Mouse (Mus musculus): ENCODE data around the gene Ahsa1.
"Not testable (repeated sequence)": the region's sequence is repeated elsewhere in the genome, so short reads cannot be mapped to it uniquely, and the experiment has no call there.

The Ahsa1 gene

DNA sequence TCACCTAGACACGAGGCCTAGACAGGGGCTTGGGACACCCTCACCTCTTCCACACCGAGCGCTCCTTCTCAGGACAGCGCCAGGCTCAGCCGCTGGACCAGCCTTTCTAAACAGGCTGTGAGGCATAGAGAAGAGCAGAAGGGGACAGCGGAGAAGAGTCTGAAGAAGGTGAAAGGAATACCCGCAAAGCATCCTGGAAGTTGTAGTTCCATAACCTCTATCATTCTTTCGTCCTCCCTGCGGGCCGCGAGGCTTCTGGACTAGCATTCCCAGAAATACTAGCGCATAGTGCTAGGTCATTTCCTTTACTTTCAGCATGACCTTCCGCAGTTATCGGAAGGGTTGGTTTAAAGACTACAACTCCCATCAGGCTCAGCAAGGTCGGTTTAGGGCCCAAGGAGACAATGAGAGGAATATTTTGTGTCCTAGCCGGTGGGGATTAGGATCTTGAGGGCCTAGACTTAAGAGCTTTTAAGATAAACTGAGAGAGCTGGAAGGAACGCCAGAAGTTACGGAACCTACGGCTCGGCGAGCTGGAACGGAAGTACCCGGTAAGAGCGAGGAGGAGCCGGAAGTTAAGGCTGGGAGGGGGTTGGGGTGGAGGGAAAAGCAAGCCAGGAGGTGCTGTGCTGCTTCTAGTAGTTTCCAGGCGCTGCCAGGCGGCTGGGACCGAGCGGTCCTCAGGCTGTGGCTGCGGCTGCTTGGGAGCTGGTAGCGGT is at the start of gene Ahsa1, which contains the start of gene Vipas39:
Gene Ahsa1, plus strand, starts transcription at position 372 of the 719 bp plus-strand sequence.
Gene Vipas39, minus strand, starts transcription at position 149 of the 719 bp plus-strand sequence.
- DNase-seq (ENCODE audit: low spot score) = no peak

DNA sequence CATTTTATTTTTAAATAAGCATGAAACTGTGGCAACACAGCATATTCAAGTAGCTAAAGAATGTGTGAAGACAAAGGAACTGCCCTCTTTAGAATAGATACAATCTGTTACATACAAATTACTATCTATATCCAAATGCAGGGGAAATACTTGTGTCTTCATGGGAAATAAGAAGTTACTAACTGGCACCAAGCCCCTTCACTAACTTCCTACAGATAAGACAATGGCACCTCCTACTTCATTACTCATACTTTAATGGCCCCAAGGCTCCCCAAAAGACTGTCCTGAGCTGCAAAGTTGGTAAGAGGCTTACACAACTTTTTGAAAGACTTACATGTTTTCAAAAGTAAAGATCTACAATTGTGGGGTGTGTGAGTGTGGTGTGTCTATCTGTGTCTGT is 48.7 kb upstream of the Ahsa1 start:
- DNase-seq (ENCODE audit: low spot score) = no peak

DNA sequence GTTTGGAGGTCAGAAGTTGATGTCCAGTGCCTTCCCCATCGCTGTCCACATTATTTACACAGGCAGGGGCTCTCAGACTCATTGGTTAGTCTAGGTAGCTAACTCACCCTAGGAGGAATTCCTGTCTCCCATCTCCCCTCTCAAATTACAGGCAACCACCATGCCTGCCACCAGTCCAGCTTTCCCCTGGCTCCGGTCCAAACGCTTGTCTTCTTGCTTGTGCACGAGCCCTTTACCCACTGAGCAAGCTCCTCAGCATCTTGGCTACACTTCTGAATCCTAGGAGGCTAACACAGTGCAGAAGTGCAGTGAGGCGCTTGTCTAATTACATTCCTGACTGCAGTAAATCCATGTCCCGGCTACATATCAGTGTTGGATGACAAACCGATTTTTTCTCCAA is 46.9 kb upstream of the Ahsa1 start:
- DNase-seq (ENCODE audit: low spot score) = no peak

DNA sequence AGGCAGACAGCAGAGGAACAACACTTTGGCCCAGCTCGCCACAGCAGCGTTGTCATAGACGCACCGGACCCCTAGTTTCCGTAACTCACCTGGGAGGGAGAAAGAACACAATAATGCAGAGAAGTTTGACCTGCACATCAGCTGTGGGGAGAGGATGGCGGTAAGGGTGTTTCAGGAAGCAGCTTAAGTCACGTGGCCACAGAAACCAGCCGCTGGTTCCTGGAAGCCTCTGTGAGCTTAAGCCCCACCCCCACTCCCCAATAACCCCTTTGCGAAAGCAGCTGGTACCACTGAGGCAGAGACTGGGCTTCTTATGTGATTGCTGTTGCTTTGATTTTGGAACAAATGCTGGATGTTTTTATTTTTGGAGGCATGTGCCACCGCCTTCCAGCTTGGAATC is 41.3 kb upstream of the Ahsa1 start:
- no peak for DNase-seq (ENCODE audit: low spot score)

DNA sequence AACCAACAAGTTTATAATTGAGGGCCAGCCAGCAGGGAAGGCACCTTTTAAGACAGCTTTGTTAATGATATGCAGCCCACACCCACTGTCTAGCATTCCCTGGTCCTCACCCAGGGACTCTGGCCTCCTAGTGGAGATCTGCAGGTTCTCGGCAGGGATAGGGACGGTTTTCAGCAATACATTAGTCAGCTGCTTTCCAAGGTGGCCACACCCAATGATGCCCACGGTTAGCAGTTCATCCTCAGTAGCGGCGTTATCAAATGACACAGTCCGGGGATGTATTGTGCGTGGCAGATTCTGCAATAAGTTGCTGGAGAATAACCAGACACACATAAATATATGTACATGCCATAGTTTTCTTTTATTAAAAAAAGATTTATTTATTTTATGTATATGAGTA is 39.5 kb upstream of the Ahsa1 start:
- no peak for DNase-seq (ENCODE audit: low spot score)

DNA sequence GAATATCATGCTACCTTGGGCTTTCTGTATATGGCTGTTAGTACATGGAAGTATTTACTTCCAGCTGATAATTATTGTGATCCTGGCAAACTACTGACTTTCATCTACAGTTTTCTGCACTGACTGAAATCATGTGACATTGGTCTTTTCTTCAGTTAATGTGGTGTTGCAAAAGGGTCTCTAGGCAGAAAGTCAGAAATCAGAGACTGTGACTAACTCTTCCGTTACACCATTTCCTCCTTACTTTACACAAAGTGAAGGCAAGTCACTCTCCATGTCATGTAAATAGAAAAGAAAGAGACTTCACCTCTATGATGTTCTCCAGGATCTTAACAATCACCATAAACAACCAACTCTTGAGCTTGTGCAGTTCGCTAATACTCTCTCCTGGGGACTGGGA is 36.6 kb upstream of the Ahsa1 start:
- no peak for DNase-seq (ENCODE audit: low spot score)

DNA sequence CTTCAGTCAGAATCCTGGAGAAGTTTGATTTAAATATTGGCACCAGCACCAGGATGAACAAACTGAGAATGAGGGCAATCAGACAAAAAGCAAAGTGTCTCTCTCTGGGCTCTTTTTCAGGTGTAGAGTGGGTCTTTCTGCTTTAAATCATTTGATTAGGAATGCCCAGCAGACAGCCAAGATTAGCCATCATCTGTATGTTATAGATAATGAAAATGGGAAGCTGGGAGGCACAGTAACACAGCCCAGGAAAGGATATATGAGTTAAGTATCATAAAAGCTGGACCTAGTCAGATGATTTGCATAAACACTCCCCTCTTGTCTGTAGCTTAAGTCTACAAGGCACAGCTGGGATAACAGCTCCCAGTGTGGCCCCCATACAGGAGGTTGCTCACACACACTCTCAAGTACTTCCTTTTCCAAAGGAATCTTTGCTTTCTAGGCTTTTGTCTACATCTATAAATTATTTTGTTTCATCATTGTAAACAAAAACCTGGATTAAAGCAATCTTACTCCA is 35.8 kb upstream of the Ahsa1 start:
- no peak for DNase-seq (ENCODE audit: low spot score)

DNA sequence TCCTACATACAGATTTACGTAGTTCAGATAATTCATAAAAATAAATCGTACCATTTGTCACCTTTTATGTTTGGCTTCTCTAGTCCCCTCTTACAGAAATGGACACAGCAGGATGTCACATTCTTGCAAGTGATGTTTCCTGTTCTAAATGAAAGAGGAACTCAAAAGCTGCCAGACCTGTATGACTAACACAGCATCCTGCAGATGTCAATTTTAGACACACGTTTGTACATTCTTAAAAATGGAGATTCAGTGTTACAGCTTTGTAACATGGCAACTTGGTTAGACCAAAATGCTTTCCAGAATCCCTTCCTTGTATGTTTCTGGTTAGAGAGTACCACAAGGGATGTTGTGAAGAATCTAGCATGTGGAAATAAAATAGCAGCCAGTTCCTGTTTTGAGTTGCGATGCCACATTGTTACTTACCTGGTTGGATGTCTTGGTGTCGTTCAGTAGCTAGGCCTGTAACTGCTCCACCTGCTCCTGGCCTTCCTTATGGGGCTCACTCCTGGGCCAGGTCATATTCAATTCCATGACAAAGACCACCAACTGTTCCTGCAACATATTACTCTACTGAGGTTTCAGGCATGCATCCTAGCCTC is 29.3 kb upstream of the Ahsa1 start:
- no peak for DNase-seq (ENCODE audit: low spot score)

DNA sequence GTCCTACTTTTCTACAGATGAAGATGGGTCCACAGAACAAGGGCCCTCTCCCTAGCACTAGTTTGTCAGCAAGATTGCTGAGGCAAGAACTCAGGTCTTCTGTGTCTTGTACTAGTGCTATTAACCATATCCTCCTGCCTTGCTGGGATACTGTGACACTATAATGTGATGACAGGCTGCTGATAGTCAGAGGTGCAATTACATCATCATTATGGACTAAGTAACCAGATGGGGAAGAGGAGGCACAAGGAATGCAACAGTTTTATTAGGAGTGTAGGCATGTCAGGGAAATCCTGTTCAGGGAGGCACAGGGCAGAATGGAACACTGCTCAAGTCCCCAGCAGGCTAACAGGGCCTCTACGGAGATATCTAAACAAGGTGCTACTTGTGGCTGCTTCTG is 27.6 kb upstream of the Ahsa1 start, which contains the start of gene Noxred1:
Gene Noxred1, minus strand, starts transcription at position 101 of the 400 bp plus-strand sequence.
- no peak for DNase-seq (ENCODE audit: low spot score)

DNA sequence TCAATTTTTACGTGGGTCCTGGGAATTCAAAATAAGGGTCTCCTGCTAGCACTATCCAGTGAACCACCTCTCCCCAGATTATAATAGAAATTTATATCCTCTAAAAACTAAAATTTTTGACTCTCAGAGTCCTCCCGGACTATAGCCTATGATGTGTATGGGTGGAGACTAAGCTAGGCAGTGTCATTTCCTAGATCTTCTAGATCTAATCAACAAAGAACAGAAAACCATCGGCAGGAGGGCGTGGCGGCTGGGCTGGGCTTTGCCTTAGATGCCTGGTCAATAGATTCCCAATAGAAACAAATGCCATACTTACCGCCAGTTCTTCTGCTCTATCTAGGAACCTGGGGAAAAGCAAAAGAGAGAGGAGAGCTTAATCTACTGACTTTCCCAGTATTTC is 16.1 kb upstream of the Ahsa1 start:
- no peak for DNase-seq (ENCODE audit: low spot score)

DNA sequence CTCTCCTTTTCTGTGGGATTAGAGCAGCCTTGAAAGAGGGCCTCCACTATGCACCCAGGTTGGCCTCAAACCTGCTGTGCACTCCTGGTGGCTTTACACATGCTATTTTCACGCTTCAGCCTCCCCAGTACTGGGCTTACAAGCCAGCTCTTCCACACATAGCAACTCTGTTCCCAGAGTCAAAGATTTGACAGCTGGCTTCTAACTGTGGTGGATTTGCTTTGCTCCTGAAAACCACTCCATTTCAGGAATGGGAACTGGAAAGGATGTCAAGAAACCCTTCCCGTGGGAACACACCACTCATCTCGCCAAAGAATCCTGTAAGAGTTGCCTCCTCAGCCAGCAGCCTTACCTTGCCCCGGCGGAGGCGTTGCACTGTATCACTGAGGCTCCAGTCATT is 12.4 kb upstream of the Ahsa1 start:
- DNase-seq (ENCODE audit: low spot score) = no peak

DNA sequence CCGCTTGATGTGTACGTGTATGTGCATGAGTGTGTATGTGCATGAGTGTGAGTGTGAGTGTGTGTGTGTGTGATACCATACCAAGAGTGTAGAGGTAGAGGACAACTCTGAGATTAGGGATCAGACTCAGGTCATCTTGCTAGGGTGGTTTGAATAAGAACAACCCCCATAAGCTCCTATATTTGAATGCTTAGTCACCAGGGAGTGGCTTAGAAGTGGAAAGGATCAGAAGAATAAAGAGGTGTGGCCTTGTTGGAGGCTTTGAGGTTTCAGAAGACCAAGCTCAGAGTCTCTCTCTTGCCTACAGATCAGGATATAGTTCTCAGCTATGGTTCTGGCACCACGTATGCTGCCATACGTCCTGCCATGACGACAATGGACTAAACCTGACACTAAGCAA is 9.7 kb upstream of the Ahsa1 start:
- no peak for DNase-seq (ENCODE audit: low spot score)

DNA sequence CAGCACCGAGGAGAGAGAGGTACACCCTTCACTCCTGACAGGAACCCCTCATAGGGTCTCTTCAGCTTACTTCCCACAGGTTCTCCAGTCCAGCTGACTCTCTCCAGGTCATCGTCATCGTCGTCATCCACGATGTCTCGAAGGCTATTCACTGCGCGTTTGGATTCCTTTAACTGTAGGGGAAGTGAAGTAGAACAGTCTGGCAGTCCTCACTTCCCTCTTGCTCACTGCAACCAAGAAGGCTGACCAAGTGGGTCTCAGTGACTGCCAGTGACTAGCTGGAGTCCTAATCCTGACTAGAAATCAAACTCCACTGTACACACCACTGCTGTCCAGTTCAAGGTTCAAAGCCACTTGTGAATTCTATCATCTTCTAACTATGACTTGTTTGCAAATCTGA is 5.7 kb upstream of the Ahsa1 start:
- no peak for DNase-seq (ENCODE audit: low spot score)

DNA sequence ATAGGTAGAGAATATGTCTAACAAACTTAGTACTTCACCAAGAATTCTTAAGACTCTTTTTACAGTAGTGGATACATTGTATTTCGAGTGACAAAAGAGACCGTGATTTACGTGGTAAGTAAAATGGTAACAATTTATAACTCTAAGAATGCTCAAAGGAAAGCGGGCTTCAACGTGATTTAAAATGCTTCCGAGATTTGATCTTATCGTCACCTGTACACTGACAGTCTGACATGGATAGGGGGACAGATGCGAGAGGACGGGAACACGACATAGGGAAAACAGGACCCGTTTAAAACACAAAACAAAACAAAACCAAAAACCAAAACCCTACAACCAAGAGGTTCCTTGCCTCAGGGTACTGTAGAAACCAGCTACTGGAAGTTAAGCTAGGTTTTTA is 835 bp upstream of the Ahsa1 start:
- no peak for DNase-seq (ENCODE audit: low spot score)

DNA sequence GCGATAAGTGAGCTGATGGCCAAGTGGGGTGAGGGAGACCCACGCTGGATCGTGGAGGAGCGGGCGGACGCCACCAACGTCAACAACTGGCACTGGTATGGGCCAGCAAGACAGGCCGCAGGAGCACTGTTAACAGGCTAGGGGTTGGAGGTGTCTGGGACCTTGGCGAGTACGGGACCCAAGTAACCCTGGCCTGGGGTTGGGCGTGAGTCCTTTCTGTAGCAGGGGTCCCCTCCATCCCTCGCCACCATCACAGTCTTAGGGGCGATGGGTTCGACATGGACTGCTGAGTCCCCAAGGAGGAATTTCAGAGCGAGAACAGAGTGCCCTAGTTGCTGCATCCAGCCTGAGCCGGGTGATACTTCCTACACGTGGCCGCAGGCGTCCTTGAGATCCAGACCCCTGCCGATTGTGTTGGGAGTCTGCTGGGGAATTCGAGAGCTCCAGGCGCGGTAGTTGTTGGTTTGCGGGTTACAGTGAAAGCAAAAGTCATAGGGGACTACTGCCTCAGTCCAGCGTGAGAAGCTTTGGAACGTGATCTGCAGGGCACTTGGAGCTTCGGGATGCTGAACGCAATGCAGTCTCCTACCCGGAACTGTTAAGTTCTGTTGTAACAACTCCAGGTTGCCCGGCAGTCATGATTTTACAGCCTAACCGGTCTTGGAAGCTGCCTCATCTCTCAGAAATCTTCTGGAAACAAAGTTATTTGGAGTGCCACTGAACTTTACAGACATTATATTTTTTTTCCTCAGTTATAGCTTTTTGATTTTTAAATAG is 736 bp downstream of the Ahsa1 start:
- DNase-seq (ENCODE audit: low spot score) = no peak

DNA sequence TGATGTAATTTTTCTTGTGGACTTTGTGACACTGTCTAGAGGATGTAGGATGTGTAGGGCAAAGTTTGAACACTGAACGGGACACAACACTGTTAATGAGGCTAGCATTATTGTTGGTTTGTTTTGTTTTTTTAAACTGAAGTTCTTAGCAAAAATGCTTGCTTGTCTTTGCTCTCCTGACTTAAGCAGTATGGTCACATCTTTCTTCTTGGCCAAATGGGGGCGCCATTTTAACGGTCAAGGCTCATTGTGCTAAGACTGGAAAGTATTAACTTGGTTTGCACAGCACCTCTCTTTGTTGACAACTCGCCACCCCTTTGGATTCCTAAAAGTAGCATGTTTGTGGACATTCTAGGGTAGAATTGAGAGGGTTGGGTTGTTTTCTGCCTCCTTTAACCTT is 1.4 kb downstream of the Ahsa1 start:
- no peak for DNase-seq (ENCODE audit: low spot score)

DNA sequence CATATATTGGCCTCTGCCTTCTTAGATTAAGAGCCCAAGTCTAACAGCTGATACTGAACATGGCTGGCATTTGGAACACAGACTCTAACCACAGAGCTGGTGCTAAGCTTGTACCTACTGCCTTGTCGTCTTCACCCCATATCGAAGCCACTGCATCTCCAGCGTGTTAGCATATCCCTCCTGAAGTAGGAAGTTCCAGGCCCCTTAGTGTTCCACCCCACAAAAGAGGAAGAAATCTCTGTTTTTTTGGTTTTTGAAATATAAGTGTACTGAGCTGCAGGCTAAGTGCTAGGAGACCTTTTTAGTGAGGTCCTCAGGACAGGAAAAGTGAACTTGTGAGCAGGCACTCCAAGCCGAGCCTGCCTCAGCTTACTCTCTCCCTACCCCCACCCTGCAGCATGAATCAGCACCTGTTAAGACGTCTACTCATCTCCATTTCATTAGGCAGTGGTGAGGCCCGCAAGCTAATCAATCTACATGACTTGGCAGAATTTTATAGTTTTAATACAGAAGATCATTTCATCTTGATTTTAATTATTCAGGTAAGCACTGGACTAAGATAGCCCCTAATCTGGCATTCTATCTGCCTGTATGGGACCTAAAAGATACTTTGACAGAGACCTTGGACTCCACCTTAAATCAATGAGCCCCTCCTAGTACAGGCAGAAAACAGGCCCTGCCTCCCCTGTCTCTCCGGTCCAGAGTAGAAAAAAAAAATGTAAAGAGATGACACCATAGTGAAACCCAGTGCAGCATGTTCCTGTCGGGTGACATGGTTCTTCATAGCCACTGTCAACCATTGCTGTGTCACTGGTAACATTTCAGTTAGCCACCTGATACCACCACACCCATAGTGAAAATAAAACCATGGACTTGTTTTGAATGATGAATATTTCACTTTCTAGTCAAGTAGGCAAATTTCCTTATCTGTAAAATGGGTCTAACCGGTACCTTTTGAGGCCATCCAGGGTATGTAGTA is 8.9 kb downstream of the Ahsa1 start:
- no peak for DNase-seq (ENCODE audit: low spot score)

DNA sequence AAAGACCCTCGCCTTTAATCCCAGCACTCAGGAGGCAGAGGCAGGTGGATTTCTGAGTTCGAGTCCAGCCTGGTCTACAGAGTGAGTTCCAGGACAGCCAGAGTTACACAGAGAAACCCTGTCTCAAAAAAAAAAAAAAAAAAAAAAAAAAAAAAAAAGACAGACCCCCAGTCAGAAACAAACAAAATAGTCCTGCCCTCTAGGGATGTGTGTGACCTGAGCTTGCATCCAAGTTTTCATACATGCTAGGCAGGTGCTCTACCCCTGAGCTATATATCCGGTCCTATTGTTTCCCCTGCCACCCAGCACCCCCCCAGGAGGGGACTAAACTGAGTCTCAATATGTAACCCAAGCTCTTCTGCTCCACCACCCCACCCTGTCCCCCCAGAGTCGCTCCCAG is 11.0 kb downstream of the Ahsa1 start:
- not testable (repeated sequence) for DNase-seq (ENCODE audit: low spot score)

DNA sequence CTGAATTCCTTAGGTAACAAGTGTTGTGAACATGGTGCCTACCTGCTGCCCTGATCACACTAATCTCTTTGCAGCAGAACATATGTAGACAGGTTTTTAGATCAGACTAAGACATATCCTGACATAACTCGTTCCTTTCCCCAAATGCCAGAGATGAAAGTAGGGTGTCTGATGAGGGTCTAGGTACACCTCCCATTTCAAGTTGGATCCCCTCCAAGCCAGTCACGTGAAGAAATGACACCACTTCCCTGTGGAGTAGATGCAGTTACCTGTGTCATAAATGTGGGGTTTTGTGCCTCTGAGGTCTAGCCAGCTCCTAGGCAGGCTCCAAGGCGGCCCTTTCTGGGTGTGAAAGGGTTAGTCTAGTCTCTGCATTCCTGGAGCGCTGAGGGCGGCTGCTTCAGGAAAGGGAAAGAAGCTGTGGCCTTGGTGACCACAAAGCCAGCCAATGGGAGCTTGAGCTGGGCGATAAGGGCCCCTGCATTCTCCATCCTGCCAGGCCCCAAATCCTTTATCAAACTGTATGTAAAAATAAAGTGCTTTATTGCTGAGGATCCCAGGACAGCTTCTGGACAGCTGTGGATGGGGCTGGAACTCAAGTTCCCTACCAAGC is 11.9 kb downstream of the Ahsa1 start:
- DNase-seq (ENCODE audit: low spot score) = no peak

DNA sequence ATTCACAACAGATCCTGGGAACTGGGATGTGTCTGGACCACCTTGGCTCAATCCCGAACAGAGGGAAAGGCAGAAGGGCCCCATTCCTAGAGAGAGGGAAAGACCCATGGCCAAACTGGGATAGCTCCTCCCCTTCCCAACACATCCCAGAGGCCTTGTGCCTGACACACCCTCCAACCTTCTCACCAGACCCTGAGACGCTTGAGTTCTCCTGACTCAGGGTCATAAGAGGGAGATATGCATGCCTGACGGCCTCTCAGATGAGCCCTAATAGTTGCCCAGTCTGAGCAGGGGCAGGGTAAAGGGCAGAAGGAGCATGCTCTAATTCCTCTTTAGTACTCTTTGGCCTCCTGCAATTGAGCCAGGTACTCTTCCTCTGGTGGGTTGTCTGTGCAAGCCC is 13.1 kb downstream of the Ahsa1 start:
- DNase-seq (ENCODE audit: low spot score) = no peak

DNA sequence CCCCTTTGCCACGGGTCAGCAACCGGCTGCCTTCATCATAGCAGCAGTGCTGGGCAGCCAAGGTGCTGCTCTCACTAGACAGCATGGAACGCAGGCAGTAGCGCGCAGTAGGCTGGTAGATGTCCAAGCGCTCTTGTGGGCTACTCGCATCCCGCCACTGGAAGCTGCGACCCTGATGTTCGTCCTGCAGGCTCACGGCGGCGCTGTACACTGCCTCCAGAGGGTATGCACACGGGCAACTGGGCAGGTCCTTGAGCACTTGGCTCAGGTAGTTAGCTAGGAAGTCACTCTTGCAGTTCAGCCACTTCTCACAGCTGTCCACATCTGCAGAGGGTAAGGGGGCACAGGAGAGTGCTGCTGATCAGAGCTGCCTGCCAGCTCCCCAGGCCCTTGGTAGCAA is 13.6 kb downstream of the Ahsa1 start:
- no peak for DNase-seq (ENCODE audit: low spot score)
